ENCODE assay signal across 19 mouse cellular contexts in genomic region chr14:13022744-13023143, GRCm38 (mm10).
A peak's percentile ranks its signal among the peaks of the same experiment; 100 is the strongest.
DNase-seq lines count a peak whose midpoint lies in the region; TF ChIP-seq lines count a peak whose summit lies in the region.
"Had no signal": no experiment of that assay in that cellular context is flagged by ENCODE, and none has a peak within 500 bp of the region (broad histone marks: within the 10 kb centered on the region; RNA-seq: fewer than 3 reads in every experiment).

No protein-coding gene starts in this region.

- H3K4me1 ChIP-seq in embryonic fibroblast, embryonic 13.5 days (ENCODE audit: control insufficient read depth, insufficient read depth, low read length) = peaks cover 3% of the 10 kb centered on the region; the same call in 1 of the 2 replicates
- H3K4me1 ChIP-seq: embryonic facial prominence, embryonic 10.5 days; forebrain, embryonic 10.5 days; heart, embryonic 13.5 days; hindbrain, embryonic 13.5 days had no signal

- no peak for TF ChIP-seq CTCF in embryonic fibroblast, embryonic 13.5 days (IDR thresholded peaks at IDR 0.05; ENCODE audit: borderline replicate concordance, insufficient read depth, low read length)
- TF ChIP-seq CTCF in gastrocnemius, adult 2 months (IDR thresholded peaks at IDR 0.05) = no peak

- TF ChIP-seq POLR2A in embryonic fibroblast, embryonic 13.5 days (IDR thresholded peaks at IDR 0.05; ENCODE audit: low read depth, low read length) = no peak

- H3K27ac ChIP-seq in embryonic fibroblast, embryonic 13.5 days (ENCODE audit: insufficient read depth, low read length) = peak overlapping the region; percentile 59; the same call in 1 of the 2 replicates
- H3K27ac ChIP-seq in gastrocnemius, adult 2 months = no peak overlapping the region
- H3K27ac ChIP-seq: embryonic facial prominence, embryonic 10.5 days; forebrain, embryonic 10.5 days; heart, embryonic 13.5 days; hindbrain, embryonic 13.5 days; hindbrain, postnatal 0 days had no signal

- intact Hi-C loops in heart, postnatal 10 days (cut with DNase I) = no loop called here
- intact Hi-C loops in gastrocnemius, adult 2 months (cut with DNase I) = no loop called here

- DNase-seq in right cerebral cortex, adult 2 months (ENCODE audit: low spot score in 2 of 2) = peak; percentile 20 to 26
- no peak for DNase-seq in right cerebral cortex, postnatal 10 days (ENCODE audit: low spot score in 2 of 2)
- DNase-seq in Muller cell, postnatal 12 days (ENCODE audit: inconsistent ontology term) = peak; percentile 96
- DNase-seq in heart, postnatal 10 days = no peak
- no peak for DNase-seq in spleen, postnatal 14 days (ENCODE audit: low spot score in 2 of 2)
- DNase-seq in gastrocnemius, adult 2 months = no peak
- DNase-seq: adrenal gland, postnatal 25 days; cerebellum, adult 2 months; cerebellum, postnatal 10 days; gastrocnemius, postnatal 25 days; heart, adult 11 months; kidney, adult 11 months had no signal

- no peak overlapping the region for H3K4me3 ChIP-seq in embryonic fibroblast, embryonic 13.5 days (ENCODE audit: insufficient read depth, low read length)
- H3K4me3 ChIP-seq in gastrocnemius, adult 2 months = no peak overlapping the region
- H3K4me3 ChIP-seq: embryonic facial prominence, embryonic 10.5 days; erythroblast, embryonic 14.5 days; forebrain, embryonic 10.5 days; heart, embryonic 13.5 days; hindbrain, embryonic 13.5 days had no signal

Comparison
In these comparisons a context has a peak if more than half of its experiments do, and no peak if none do; other contexts are left out.
1. DNase-seq: peak in right cerebral cortex, adult 2 months (2 of 2) and Muller cell, postnatal 12 days (single experiment); none in right cerebral cortex, postnatal 10 days (0 of 2), heart, postnatal 10 days (0 of 2), spleen, postnatal 14 days (0 of 2) and gastrocnemius, adult 2 months (single experiment).